Mouse (Mus musculus): ENCODE measurements around the gene 4921536K21Rik. TPM values are rescaled to one million over a fixed set of nuclear protein-coding genes. Genes with fewer than 3 reads are reported as not detected.

Gene 4921536K21Rik
- polyA plus RNA-seq, 1 experiment, result 1.1 TPM

DNA sequence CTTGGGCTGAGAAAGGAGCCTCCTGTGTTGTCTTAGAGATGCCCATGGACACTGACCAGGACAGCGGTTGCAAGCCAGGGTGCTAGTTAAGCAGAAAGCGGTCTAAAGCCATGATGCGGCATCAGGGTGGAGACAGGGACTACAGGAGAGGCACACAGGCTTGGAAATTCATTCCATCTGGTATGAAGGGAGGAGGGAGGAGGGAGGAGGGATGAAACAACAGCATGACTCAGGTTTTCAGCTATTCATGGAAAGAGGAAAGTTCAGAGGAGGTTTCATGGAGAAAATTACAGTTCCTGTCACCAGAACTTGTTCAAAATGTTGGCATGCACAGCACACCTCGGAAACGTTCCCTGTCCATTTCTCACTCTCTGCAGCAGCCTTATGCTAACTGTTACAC lies 39.1 kb downstream of the 4921536K21Rik start:
- H3K4me3 ChIP-seq (ENCODE audit: insufficient read depth, low read depth, low read length), result no peak overlapping the region
- H3K4me1 ChIP-seq (ENCODE audit: control insufficient read depth, insufficient read depth, low read length), result no peaks in the 10 kb centered on the region
- no peak for DNase-seq
- no peak for TF ChIP-seq CTCF (conservative IDR thresholded peaks at IDR 0.05; ENCODE audit: insufficient read depth, insufficient read length, low read depth, low read length)
- TF ChIP-seq POLR2A (IDR thresholded peaks at IDR 0.05; ENCODE audit: low read depth, low read length), result no peak
- no peak overlapping the region for H3K27ac ChIP-seq (ENCODE audit: insufficient read depth, low read depth, low read length)
- 88% methylated on average over 5 of the region's 5 CpGs for WGBS
- no peaks in the 10 kb centered on the region for H3K27me3 ChIP-seq (replicated peaks; ENCODE audit: control insufficient read depth, insufficient read depth, low read length)
- H3K36me3 ChIP-seq (ENCODE audit: control insufficient read depth, insufficient read depth, low read length), result no peaks in the 10 kb centered on the region

DNA sequence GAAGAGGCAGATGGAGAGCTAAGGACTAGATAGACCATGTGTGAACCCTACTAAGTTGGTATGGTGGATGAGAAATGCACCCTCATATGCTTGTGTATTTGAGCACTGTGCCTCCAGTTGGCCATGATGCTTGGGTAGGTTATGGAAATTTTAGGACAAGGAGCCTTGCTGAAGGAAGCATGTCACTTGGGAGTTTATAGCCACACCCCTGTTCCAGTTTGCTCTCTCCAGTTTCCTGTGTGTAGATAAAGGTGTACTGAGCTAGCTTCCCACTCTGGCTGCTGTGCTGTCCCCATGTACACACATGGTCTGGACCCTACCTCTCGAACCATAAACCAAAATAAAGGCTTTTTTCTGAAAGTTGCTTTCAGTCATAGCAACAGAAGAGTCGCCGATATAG lies 40.7 kb downstream of the 4921536K21Rik start:
- H3K36me3 ChIP-seq (ENCODE audit: control insufficient read depth, insufficient read depth, low read length), result no peaks in the 10 kb centered on the region
- no peaks in the 10 kb centered on the region for H3K4me1 ChIP-seq (ENCODE audit: control insufficient read depth, insufficient read depth, low read length)
- 93% methylated on average over 3 of the region's 3 CpGs for WGBS
- TF ChIP-seq CTCF (conservative IDR thresholded peaks at IDR 0.05; ENCODE audit: insufficient read depth, insufficient read length, low read depth, low read length) (no peak), POLR2A (IDR thresholded peaks at IDR 0.05; ENCODE audit: low read depth, low read length) (no peak)
- no peak overlapping the region for H3K4me3 ChIP-seq (ENCODE audit: insufficient read depth, low read depth, low read length)
- H3K27ac ChIP-seq (ENCODE audit: insufficient read depth, low read depth, low read length), result no peak overlapping the region
- no peak for DNase-seq
- H3K27me3 ChIP-seq (replicated peaks; ENCODE audit: control insufficient read depth, insufficient read depth, low read length), result no peaks in the 10 kb centered on the region

DNA sequence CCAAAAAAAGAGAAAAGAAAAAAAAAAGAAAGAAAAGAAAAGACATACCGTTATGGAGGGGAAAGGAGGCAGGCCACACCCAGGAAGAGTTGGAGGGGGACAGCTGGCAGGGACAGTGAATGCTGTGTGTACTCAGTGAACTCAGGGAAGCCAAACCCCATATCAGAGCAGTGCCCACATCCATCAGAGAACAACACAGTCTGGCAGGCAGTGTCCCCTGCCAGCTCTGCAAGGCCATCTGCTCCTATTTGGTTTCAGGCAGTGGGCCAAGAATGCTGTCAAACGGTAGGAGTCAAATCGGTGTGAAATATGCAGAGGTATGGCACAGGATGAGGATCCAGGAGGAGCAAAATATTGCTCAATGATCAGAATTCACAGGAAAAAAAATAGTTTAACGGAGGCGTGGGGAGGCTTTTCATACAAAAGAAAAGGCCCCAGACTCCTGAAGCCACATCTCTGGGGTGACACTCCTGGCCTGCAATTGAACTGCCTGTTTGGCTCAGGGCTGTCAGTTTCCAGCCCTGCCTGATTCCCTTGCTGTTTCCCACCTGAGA lies 41.3 kb downstream of the 4921536K21Rik start:
- DNase-seq, result no peak
- no peak for TF ChIP-seq POLR2A (IDR thresholded peaks at IDR 0.05; ENCODE audit: low read depth, low read length)
- no peak for TF ChIP-seq CTCF (conservative IDR thresholded peaks at IDR 0.05; ENCODE audit: insufficient read depth, insufficient read length, low read depth, low read length)
- Histone ChIP-seq H3K4me3 (ENCODE audit: insufficient read depth, low read depth, low read length) (no peak overlapping the region), H3K27ac (ENCODE audit: insufficient read depth, low read depth, low read length) (no peak overlapping the region), H3K36me3 (ENCODE audit: control insufficient read depth, insufficient read depth, low read length) (no peaks in the 10 kb centered on the region), H3K27me3 (replicated peaks; ENCODE audit: control insufficient read depth, insufficient read depth, low read length) (no peaks in the 10 kb centered on the region), H3K4me1 (ENCODE audit: control insufficient read depth, insufficient read depth, low read length) (no peaks in the 10 kb centered on the region)
- 45% methylated on average over 5 of the region's 5 CpGs for WGBS

DNA sequence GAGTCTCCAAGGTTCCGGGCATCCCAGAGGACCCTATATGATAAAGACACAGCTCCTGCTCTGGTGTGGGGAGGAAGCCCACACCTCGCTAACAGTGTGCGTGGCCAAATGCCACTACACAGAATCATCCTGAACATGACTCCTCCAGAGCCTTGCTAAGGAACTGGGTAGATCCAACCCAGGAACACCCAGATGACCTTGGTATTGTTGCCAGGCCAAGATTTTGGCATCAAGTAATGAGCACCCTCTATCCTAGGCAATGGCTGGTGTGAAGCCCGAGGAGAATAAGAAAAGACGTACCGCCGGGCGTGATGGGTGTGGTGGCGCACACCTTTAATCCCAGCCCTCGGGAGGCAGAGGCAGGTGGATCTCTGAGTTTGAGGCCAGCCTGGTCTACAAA lies 41.9 kb downstream of the 4921536K21Rik start:
- Histone ChIP-seq H3K4me3 (ENCODE audit: insufficient read depth, low read depth, low read length) (no peak overlapping the region), H3K4me1 (ENCODE audit: control insufficient read depth, insufficient read depth, low read length) (no peaks in the 10 kb centered on the region), H3K36me3 (ENCODE audit: control insufficient read depth, insufficient read depth, low read length) (no peaks in the 10 kb centered on the region), H3K27me3 (replicated peaks; ENCODE audit: control insufficient read depth, insufficient read depth, low read length) (no peaks in the 10 kb centered on the region), H3K27ac (ENCODE audit: insufficient read depth, low read depth, low read length) (no peak overlapping the region)
- WGBS, result 95% methylated on average over 10 of the region's 10 CpGs
- TF ChIP-seq POLR2A (IDR thresholded peaks at IDR 0.05; ENCODE audit: low read depth, low read length) (no peak), CTCF (conservative IDR thresholded peaks at IDR 0.05; ENCODE audit: insufficient read depth, insufficient read length, low read depth, low read length) (no peak)
- DNase-seq, result no peak

DNA sequence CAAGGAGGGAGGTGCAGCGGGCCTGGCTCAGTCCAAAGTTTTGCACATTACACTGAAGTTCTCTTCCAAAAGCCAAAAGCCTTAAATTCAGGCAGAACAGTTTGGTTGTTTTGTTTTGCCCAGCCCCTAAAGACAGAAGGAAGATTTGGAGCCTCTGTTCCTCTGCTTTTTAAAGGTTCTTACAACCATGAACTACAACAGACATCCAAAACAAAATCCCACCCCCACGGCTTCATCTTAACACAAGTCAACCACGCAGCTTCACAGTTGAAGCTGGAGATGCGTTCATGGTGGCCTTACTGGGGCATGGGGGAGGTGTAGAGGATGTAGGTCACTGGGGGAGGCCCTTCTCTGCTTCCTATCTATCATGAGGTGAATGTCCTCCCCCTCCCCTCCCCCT lies 43.0 kb downstream of the 4921536K21Rik start:
- H3K4me3 ChIP-seq (ENCODE audit: insufficient read depth, low read depth, low read length), result no peak overlapping the region
- no peak for DNase-seq
- WGBS, result 65% methylated on average over 4 of the region's 4 CpGs
- no peak for TF ChIP-seq CTCF (conservative IDR thresholded peaks at IDR 0.05; ENCODE audit: insufficient read depth, insufficient read length, low read depth, low read length)
- no peak for TF ChIP-seq POLR2A (IDR thresholded peaks at IDR 0.05; ENCODE audit: low read depth, low read length)
- H3K4me1 ChIP-seq (ENCODE audit: control insufficient read depth, insufficient read depth, low read length), result no peaks in the 10 kb centered on the region
- no peaks in the 10 kb centered on the region for H3K36me3 ChIP-seq (ENCODE audit: control insufficient read depth, insufficient read depth, low read length)
- no peak overlapping the region for H3K27ac ChIP-seq (ENCODE audit: insufficient read depth, low read depth, low read length)
- H3K27me3 ChIP-seq (replicated peaks; ENCODE audit: control insufficient read depth, insufficient read depth, low read length), result no peaks in the 10 kb centered on the region

DNA sequence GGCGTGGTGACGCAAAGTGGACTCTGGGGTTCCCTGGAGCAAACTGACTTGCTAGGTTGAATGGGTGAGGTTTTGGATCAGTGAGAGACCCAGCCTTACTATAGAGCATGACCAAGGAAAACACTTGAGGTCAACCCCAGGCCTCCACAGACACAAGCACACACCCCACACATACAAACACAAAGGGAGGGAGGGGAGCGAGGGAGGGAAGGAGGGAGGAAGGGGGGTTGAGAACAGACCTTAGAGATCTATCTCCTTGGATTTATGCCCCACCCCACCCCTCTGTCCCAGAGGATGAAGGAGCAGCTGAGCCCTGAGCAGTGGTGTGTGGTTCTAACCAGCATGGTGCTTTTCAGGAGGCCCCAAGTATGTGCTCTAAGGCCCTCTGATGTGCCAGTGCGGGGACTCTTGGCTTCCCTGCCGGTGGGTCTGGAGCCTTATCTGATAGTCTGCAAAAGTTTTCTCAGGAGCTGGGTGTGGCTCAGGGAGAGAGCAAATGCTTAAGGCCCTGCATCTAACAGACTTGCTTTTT lies 44.1 kb downstream of the 4921536K21Rik start:
- Histone ChIP-seq H3K4me3 (ENCODE audit: insufficient read depth, low read depth, low read length) (no peak overlapping the region), H3K27ac (ENCODE audit: insufficient read depth, low read depth, low read length) (no peak overlapping the region), H3K27me3 (replicated peaks; ENCODE audit: control insufficient read depth, insufficient read depth, low read length) (no peaks in the 10 kb centered on the region), H3K4me1 (ENCODE audit: control insufficient read depth, insufficient read depth, low read length) (no peaks in the 10 kb centered on the region), H3K36me3 (ENCODE audit: control insufficient read depth, insufficient read depth, low read length) (no peaks in the 10 kb centered on the region)
- TF ChIP-seq CTCF (conservative IDR thresholded peaks at IDR 0.05; ENCODE audit: insufficient read depth, insufficient read length, low read depth, low read length) (no peak), POLR2A (IDR thresholded peaks at IDR 0.05; ENCODE audit: low read depth, low read length) (no peak)
- WGBS, result 68% methylated on average over 5 of the region's 5 CpGs
- no peak for DNase-seq

DNA sequence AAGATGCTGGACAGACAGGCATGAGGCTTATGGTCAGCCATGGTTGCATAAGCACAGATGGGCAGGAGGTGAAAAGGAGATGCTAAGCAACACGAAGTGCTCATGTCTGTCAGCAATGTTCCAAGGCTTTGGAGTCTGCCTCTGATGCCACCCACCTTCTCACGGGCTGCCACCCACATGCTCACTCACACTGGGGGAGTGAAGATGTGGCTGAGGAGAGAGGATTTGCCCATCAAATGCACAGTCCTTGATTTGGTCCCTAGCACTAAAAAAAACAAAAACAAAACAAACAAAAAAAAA lies 44.6 kb downstream of the 4921536K21Rik start:
- no peak for DNase-seq
- Histone ChIP-seq H3K4me1 (ENCODE audit: control insufficient read depth, insufficient read depth, low read length) (no peaks in the 10 kb centered on the region), H3K27ac (ENCODE audit: insufficient read depth, low read depth, low read length) (no peak overlapping the region), H3K4me3 (ENCODE audit: insufficient read depth, low read depth, low read length) (no peak overlapping the region), H3K36me3 (ENCODE audit: control insufficient read depth, insufficient read depth, low read length) (no peaks in the 10 kb centered on the region), H3K27me3 (replicated peaks; ENCODE audit: control insufficient read depth, insufficient read depth, low read length) (no peaks in the 10 kb centered on the region)
- 35% methylated on average over 2 of the region's 2 CpGs for WGBS
- TF ChIP-seq CTCF (conservative IDR thresholded peaks at IDR 0.05; ENCODE audit: insufficient read depth, insufficient read length, low read depth, low read length) (no peak), POLR2A (IDR thresholded peaks at IDR 0.05; ENCODE audit: low read depth, low read length) (no peak)
